Mouse (Mus musculus): ENCODE measurements around the gene Acaa1b. TPM values are rescaled to one million over a fixed set of nuclear protein-coding genes. Genes with fewer than 3 reads are reported as not detected.

Acaa1b gene
- polyA plus RNA-seq, 1 experiment: not detected

- no peak for TF ChIP-seq CTCF (IDR thresholded peaks at IDR 0.05; ENCODE audit: insufficient read depth, low read depth, low read length)
- WGBS: 82% methylated on average over 18 of the region's 18 CpGs
- Histone ChIP-seq H3K4me3 (ENCODE audit: insufficient read depth, low read depth, low read length) (no peak overlapping the region), H3K27ac (ENCODE audit: insufficient read depth, low read depth, low read length) (no peak overlapping the region), H3K4me1 (ENCODE audit: control insufficient read depth, insufficient read depth, low read length) (no peaks in the 10 kb centered on the region)
Measured at GRCm38 (mm10) chr9:119122596-119123369, 34.1 kb downstream of the Acaa1b start.

- no peak overlapping the region for H3K27ac ChIP-seq (ENCODE audit: insufficient read depth, low read depth, low read length)
- TF ChIP-seq CTCF (IDR thresholded peaks at IDR 0.05; ENCODE audit: insufficient read depth, low read depth, low read length) (no peak), POLR2A (IDR thresholded peaks at IDR 0.05; ENCODE audit: insufficient read depth, low read depth, low read length) (no peak)
- no peak overlapping the region for H3K4me3 ChIP-seq (ENCODE audit: insufficient read depth, low read depth, low read length)
- no peaks in the 10 kb centered on the region for H3K4me1 ChIP-seq (ENCODE audit: control insufficient read depth, insufficient read depth, low read length)
- WGBS: 78% methylated on average over 3 of the region's 3 CpGs
Measured at GRCm38 (mm10) chr9:119120168-119120560, 36.7 kb downstream of the Acaa1b start.

GRCm38 (mm10) chr9:119119409-119120167, 37.3 kb downstream of the Acaa1b start:
- WGBS: 89% methylated on average over 19 of the region's 19 CpGs
- H3K27ac ChIP-seq (ENCODE audit: insufficient read depth, low read depth, low read length): no peak overlapping the region
- H3K4me3 ChIP-seq (ENCODE audit: insufficient read depth, low read depth, low read length): no peak overlapping the region
- H3K4me1 ChIP-seq (ENCODE audit: control insufficient read depth, insufficient read depth, low read length): no peaks in the 10 kb centered on the region
- TF ChIP-seq CTCF (IDR thresholded peaks at IDR 0.05; ENCODE audit: insufficient read depth, low read depth, low read length) (no peak), POLR2A (IDR thresholded peaks at IDR 0.05; ENCODE audit: insufficient read depth, low read depth, low read length) (no peak)

GRCm38 (mm10) chr9:119114911-119115310, 42.0 kb downstream of the Acaa1b start:
- no peaks in the 10 kb centered on the region for H3K4me1 ChIP-seq (ENCODE audit: control insufficient read depth, insufficient read depth, low read length)
- H3K27ac ChIP-seq (ENCODE audit: insufficient read depth, low read depth, low read length): no peak overlapping the region
- 92% methylated on average over 17 of the region's 17 CpGs for WGBS
- no peak overlapping the region for H3K4me3 ChIP-seq (ENCODE audit: insufficient read depth, low read depth, low read length)
- TF ChIP-seq POLR2A (IDR thresholded peaks at IDR 0.05; ENCODE audit: insufficient read depth, low read depth, low read length): no peak

- Histone ChIP-seq H3K4me1 (ENCODE audit: control insufficient read depth, insufficient read depth, low read length) (no peaks in the 10 kb centered on the region), H3K4me3 (ENCODE audit: insufficient read depth, low read depth, low read length) (no peak overlapping the region), H3K27ac (ENCODE audit: insufficient read depth, low read depth, low read length) (no peak overlapping the region)
- TF ChIP-seq POLR2A (IDR thresholded peaks at IDR 0.05; ENCODE audit: insufficient read depth, low read depth, low read length) (no peak), CTCF (IDR thresholded peaks at IDR 0.05; ENCODE audit: insufficient read depth, low read depth, low read length) (no peak)
- 81% methylated on average over 3 of the region's 3 CpGs for WGBS
Measured at GRCm38 (mm10) chr9:119110640-119111039, 46.3 kb downstream of the Acaa1b start.

GRCm38 (mm10) chr9:119109685-119110353, 47.1 kb downstream of the Acaa1b start:
- H3K4me1 ChIP-seq (ENCODE audit: control insufficient read depth, insufficient read depth, low read length): no peaks in the 10 kb centered on the region
- H3K4me3 ChIP-seq (ENCODE audit: insufficient read depth, low read depth, low read length): no peak overlapping the region
- WGBS: 69% methylated on average over 12 of the region's 12 CpGs
- TF ChIP-seq CTCF (IDR thresholded peaks at IDR 0.05; ENCODE audit: insufficient read depth, low read depth, low read length) (no peak), POLR2A (IDR thresholded peaks at IDR 0.05; ENCODE audit: insufficient read depth, low read depth, low read length) (no peak)
- H3K27ac ChIP-seq (ENCODE audit: insufficient read depth, low read depth, low read length): no peak overlapping the region

- no peak overlapping the region for H3K4me3 ChIP-seq (ENCODE audit: insufficient read depth, low read depth, low read length)
- 71% methylated on average over 4 of the region's 4 CpGs for WGBS
- TF ChIP-seq POLR2A (IDR thresholded peaks at IDR 0.05; ENCODE audit: insufficient read depth, low read depth, low read length) (no peak), CTCF (IDR thresholded peaks at IDR 0.05; ENCODE audit: insufficient read depth, low read depth, low read length) (no peak)
- no peaks in the 10 kb centered on the region for H3K4me1 ChIP-seq (ENCODE audit: control insufficient read depth, insufficient read depth, low read length)
- H3K27ac ChIP-seq (ENCODE audit: insufficient read depth, low read depth, low read length): no peak overlapping the region
Measured at GRCm38 (mm10) chr9:119107566-119107965, 49.3 kb downstream of the Acaa1b start.

GRCm38 (mm10) chr9:119102783-119103113, 54.1 kb downstream of the Acaa1b start:
- H3K27ac ChIP-seq (ENCODE audit: insufficient read depth, low read depth, low read length): no peak overlapping the region
- peak overlapping the region; percentile 87 for H3K4me3 ChIP-seq (ENCODE audit: insufficient read depth, low read depth, low read length)
- no peaks in the 10 kb centered on the region; the same call in 1 of the 2 replicates for H3K4me1 ChIP-seq (ENCODE audit: control insufficient read depth, insufficient read depth, low read length)
- TF ChIP-seq POLR2A (IDR thresholded peaks at IDR 0.05; ENCODE audit: insufficient read depth, low read depth, low read length): no peak
- TF ChIP-seq CTCF (IDR thresholded peaks at IDR 0.05; ENCODE audit: insufficient read depth, low read depth, low read length): no peak
- 1% methylated on average over 19 of the region's 19 CpGs for WGBS

All from olfactory bulb, adult 2 months (tissue).